Mouse (Mus musculus) lung, embryonic 16.5 days (tissue): ENCODE data around the gene Slc2a2. TPM values are rescaled to one million over a fixed set of nuclear protein-coding genes. Genes with fewer than 3 reads are reported as not detected.
"Not testable (repeated sequence)": the region's sequence is repeated elsewhere in the genome, so short reads cannot be mapped to it uniquely, and the experiment has no call there.

ENCODE experiments used
- ATAC-seq: fragments of 200-750 bp; cut with Nextera tagmentation; 2 replicates; pipeline ENCODE4 v1.8.0; 2017; ENCODE audit warnings: low read depth, mild to moderate bottlenecking, moderate library complexity
- H3K27ac ChIP-seq: fragments of 300-500 bp; sonication (generic); 2 replicates; pipeline ENCODE4 v1.5.1; 2014; ENCODE audit warnings: mild to moderate bottlenecking, control low read depth, low read length
- H3K27me3 ChIP-seq: fragments of 300-500 bp; sonication (generic); 2 replicates; pipeline ENCODE4 v1.6.1; 2014; ENCODE audit warnings: low read depth, low read length, mixed read lengths; ENCODE audit not compliant: control insufficient read depth, insufficient read depth
- H3K36me3 ChIP-seq: fragments of 300-500 bp; sonication (generic); 2 replicates; pipeline ENCODE4 v1.6.1; 2014; ENCODE audit warnings: low read length; ENCODE audit not compliant: control insufficient read depth, insufficient read depth
- H3K4me1 ChIP-seq: fragments of 300-500 bp; sonication (generic); replicated peaks from 2 replicates; pipeline ENCODE4 v1.6.1; 2014; ENCODE audit warnings: low read length, mixed read lengths; ENCODE audit not compliant: control insufficient read depth, insufficient read depth
- H3K4me2 ChIP-seq: fragments of 300-500 bp; sonication (generic); 2 replicates; pipeline ENCODE4 v1.6.1; 2014; ENCODE audit warnings: low read depth, low read length, control low read depth
- H3K4me3 ChIP-seq: fragments of 300-500 bp; sonication (generic); 2 replicates; pipeline ENCODE4 v1.5.1; 2014; ENCODE audit warnings: mild to moderate bottlenecking, low read length, control low read depth
- H3K9ac ChIP-seq: fragments of 300-500 bp; sonication (generic); 2 replicates; pipeline ENCODE4 v1.6.1; 2014; ENCODE audit warnings: low read length, control low read depth
- H3K9me3 ChIP-seq: fragments of 300-500 bp; sonication (generic); 2 replicates; pipeline ENCODE4 v1.6.1; 2016; ENCODE audit warnings: low read length; ENCODE audit not compliant: control insufficient read depth
- WGBS: fragments of 180-500 bp; shearing (Covaris S2); extraction: QIAGEN DNeasy Blood & Tissue Kit; methylation state at CpG from one replicate; pipeline ENCODE4 v1.1.7; 2014; 5-methylcytosine and 5-hydroxymethylcytosine counted together
- polyA plus RNA-seq: library from polyadenylated mRNA; unstranded; fragments of >200 nt; fragmentation: Nextera tagmentation; extraction: Ambion mirVana; gene quantifications from 2 replicates; pipeline ENCODE4 v1.2.1, GENCODE M21; 2015

Slc2a2 gene
- polyA plus RNA-seq, 1 experiment from 2014 or later = 0.28 TPM

DNA sequence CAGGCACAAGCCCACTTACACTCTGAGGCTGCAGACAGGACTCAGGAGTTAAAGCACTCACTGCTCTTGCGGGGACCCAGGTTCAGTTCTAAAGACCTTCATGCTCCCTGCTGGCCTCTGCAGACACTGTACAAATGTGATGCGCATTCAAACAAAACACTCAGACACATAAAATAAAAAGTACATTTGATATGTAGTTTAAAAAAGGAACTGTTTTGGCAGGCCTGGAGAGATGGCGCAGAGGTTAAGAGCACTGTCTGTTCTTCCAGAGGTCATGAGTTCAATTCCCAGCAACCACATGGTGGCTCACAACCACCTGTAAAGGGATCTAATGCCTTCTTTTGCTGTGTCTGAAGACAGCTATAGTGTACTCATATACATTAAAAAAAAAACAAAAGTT is 50.4 kb downstream of the Slc2a2 start:
- WGBS = 85% methylated on average over 3 of the region's 3 CpGs

DNA sequence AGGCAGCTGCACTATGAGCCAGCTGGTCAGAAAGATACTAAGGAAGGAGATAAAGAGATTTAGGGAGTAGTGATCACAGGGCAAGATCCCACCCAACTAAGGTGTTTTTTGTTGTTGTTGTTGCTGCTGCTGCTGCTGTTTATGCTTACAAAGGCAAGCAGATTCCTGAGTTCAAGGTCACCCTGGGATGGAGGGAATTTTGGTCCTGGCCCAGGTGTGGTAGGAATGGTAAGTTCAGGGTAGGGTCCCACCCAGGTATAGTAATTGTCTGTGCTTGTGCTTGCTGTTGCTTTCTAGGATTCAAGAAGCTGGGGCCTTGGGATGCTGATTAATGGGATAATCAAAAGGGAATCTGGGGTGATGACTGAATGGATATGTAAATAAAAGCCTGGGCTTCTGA is 51.3 kb downstream of the Slc2a2 start:
- H3K4me2 ChIP-seq = no peak overlapping the region
- no peak overlapping the region for H3K4me3 ChIP-seq
- no peaks in the 10 kb centered on the region for H3K27me3 ChIP-seq
- H3K36me3 ChIP-seq = no peaks in the 10 kb centered on the region
- no peaks in the 10 kb centered on the region for H3K4me1 ChIP-seq
- no peak for ATAC-seq
- H3K27ac ChIP-seq = no peak overlapping the region
- no peaks in the 10 kb centered on the region for H3K9me3 ChIP-seq
- no peak overlapping the region for H3K9ac ChIP-seq

More for the DNA sequence above, 50.4 kb downstream of the Slc2a2 start:
- Histone ChIP-seq H3K9ac (no peak overlapping the region), H3K4me2 (no peak overlapping the region), H3K4me3 (no peak overlapping the region), H3K27me3 (no peaks in the 10 kb centered on the region), H3K4me1 (no peaks in the 10 kb centered on the region), H3K27ac (no peak overlapping the region), H3K9me3 (no peaks in the 10 kb centered on the region), H3K36me3 (no peaks in the 10 kb centered on the region)
- no peak for ATAC-seq

DNA sequence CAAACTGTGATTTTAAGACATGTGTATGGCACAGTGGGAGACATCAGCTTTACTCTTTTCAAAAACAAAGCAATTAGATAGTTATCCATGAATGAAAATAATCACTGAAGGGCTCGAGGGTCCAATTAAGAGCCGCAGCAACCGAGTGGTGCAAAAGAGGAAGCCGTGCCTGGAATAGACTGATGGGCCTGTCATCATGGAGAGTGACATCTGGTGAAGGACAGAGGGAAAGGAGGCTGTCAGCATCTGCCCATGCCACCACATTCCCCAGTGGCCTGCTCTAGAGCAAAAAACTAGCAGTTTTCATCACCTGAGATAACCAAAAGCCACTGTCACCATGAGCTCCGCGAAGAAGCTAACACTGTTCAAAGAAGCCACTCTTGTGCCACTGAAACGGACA is 57.8 kb downstream of the Slc2a2 start:
- Histone ChIP-seq H3K9ac (no peak overlapping the region), H3K27ac (no peak overlapping the region), H3K36me3 (no peaks in the 10 kb centered on the region), H3K9me3 (no peaks in the 10 kb centered on the region), H3K4me1 (no peaks in the 10 kb centered on the region), H3K4me3 (no peak overlapping the region), H3K27me3 (no peaks in the 10 kb centered on the region), H3K4me2 (no peak overlapping the region)
- WGBS = 76% methylated on average over 7 of the region's 7 CpGs
- no peak for ATAC-seq

DNA sequence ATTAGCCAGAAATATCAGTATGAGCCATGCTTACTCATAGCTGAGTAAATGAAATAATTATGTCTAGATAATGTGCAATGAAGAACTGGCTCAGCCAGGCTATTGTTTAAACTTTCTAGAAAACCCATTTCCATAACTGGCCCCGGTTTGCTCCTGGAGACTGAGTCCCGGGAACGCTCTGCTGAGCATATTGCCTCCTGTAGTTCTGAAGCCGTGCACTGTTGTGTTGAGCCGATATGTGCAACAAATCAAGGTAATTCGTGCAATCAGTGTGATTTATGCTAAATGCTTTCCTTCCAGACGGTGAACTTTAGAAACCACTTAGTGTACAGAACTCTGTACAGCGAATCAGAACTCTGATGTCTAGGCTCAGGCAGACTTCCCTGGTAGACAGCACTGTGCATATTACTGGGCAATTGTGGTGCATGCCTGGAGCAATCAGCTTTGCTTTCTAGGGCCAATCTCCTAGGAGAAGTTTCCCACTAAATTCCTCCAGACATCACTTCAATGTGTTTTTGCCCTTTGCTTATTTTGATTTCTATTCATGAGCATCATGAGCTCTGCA is 63.6 kb downstream of the Slc2a2 start:
- Histone ChIP-seq H3K27ac (no peak overlapping the region), H3K9me3 (no peaks in the 10 kb centered on the region), H3K4me3 (no peak overlapping the region), H3K36me3 (no peaks in the 10 kb centered on the region), H3K27me3 (no peaks in the 10 kb centered on the region), H3K4me2 (no peak overlapping the region), H3K9ac (no peak overlapping the region), H3K4me1 (no peaks in the 10 kb centered on the region)
- 81% methylated on average over 8 of the region's 8 CpGs for WGBS
- no peak for ATAC-seq

DNA sequence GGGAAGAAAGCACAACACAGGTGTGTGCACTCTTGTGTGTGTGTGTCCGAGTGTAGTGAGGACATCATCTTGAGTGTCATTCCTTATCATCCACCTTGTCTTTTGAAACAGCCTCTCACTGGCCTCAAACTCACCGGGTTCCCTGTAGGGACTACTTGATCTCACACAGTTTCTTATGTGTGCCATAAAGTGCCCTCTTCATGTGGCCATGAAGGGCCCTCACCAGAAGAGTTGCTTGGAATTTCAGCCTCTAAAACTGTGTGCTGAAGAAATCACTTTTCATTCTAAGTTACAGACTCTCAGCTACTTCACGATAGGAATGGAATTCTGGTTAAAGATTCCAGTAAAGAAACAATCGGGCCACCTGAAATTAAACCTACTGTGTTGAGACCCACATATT is 69.2 kb downstream of the Slc2a2 start:
- H3K27ac ChIP-seq = peak overlapping the region; percentile 88
- peak; percentile 91 for ATAC-seq
- no peaks in the 10 kb centered on the region for H3K9me3 ChIP-seq
- H3K4me2 ChIP-seq = no peak overlapping the region
- WGBS = 60% methylated on average over 4 of the region's 4 CpGs
- no peak overlapping the region for H3K9ac ChIP-seq
- H3K36me3 ChIP-seq = no peaks in the 10 kb centered on the region
- H3K27me3 ChIP-seq = no peaks in the 10 kb centered on the region
- H3K4me1 ChIP-seq = no peaks in the 10 kb centered on the region
- H3K4me3 ChIP-seq = no peak overlapping the region

DNA sequence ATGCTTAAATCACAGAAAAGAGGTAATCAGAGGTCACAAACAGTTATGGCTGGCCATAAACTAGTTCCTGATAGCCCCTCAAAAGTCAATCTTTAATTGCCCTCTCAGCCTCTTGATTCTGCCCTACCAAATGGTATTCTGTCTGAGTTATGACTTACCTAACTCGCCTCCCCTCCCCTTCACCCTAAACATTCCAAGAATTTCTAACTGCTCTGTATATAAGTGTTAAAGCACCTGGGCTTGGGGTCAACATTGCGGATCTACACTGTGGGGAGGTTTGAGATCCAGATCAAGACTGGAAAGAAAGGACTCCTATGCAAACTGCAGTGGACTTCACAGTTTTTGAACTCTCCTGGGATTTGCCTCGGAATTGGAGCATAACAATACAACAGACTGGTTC is 70.5 kb downstream of the Slc2a2 start:
- Histone ChIP-seq H3K36me3 (no peaks in the 10 kb centered on the region), H3K27me3 (no peaks in the 10 kb centered on the region), H3K9ac (no peak overlapping the region), H3K4me3 (no peak overlapping the region), H3K9me3 (no peaks in the 10 kb centered on the region), H3K4me2 (no peak overlapping the region), H3K4me1 (no peaks in the 10 kb centered on the region), H3K27ac (peak overlapping the region; percentile 77)
- 60% methylated on average over 3 of the region's 3 CpGs for WGBS
- peak; percentile 77 for ATAC-seq

DNA sequence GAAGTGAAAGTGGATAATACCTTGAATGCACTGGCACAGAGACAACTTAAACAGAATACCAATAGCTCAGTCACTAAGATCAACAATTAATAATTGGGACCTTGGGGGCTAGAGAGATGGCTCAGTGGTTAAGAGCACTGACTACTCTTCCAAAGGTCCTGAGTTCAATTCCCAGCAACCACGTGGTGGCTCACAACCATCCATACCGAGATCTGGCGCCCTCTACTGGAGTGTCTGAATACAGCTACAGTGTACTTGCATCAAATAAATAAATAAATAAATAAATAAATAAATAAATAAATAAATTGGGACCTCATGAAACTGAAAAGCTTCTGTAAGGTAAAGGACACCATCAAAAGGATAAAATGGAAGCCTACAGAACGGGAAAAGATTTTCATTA is 75.2 kb downstream of the Slc2a2 start:
- H3K36me3 ChIP-seq, H3K27ac ChIP-seq, H3K4me2 ChIP-seq, H3K27me3 ChIP-seq, H3K4me3 ChIP-seq, H3K9ac ChIP-seq, ATAC-seq, H3K4me1 ChIP-seq, H3K9me3 ChIP-seq: not testable (repeated sequence)
- 57% methylated on average over 4 of the region's 4 CpGs for WGBS

DNA sequence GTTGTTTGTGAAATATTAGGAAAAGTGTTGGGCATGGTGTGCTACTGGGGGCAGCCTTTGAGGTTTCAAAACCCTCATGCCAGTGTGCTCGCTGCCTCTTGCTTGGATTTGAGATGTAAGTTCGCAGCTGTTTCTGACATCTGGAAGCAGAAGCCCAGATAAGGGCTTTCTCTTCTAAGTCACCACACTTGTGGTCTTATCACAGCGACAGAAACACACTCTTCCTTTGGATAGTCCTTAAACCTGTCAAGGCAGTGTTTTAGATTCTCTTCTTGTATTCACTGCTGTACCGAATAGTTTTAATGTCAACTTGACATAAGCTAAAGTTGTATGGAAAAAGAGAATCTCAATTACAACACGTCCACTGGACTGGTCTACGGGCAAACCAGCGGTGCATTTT is 77.7 kb downstream of the Slc2a2 start:
- Histone ChIP-seq H3K4me2 (no peak overlapping the region), H3K9me3 (no peaks in the 10 kb centered on the region), H3K4me3 (no peak overlapping the region), H3K9ac (no peak overlapping the region), H3K27me3 (no peaks in the 10 kb centered on the region), H3K4me1 (no peaks in the 10 kb centered on the region), H3K27ac (no peak overlapping the region), H3K36me3 (no peaks in the 10 kb centered on the region)
- ATAC-seq = no peak
- WGBS = 78% methylated on average over 7 of the region's 7 CpGs

DNA sequence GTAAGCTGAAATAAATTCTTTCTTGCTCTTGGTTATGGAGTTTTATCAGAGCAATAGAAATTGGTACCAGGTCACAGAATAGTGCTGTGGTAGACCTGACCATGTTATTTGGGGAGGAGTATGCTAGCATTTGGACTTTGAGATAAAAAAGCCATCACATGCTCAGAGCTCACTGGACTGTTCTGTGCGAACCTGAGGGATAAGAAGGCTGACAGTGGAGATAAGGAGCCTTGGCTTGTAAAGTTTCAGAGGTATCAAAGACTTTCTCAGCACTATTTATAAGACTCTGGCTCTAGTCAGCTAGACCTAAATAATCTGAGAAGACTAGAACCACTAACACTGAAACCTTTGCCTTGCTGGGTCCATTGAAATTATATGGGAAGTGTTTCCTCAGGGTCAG is 78.3 kb downstream of the Slc2a2 start:
- Histone ChIP-seq H3K9ac (no peak overlapping the region), H3K27ac (no peak overlapping the region), H3K36me3 (no peaks in the 10 kb centered on the region), H3K4me3 (no peak overlapping the region), H3K4me2 (no peak overlapping the region), H3K27me3 (no peaks in the 10 kb centered on the region), H3K9me3 (no peaks in the 10 kb centered on the region), H3K4me1 (peaks cover 3% of the 10 kb centered on the region; the same call in 1 of the 2 replicates)
- 62% methylated on average over 1 of the region's 1 CpGs for WGBS
- ATAC-seq = no peak

DNA sequence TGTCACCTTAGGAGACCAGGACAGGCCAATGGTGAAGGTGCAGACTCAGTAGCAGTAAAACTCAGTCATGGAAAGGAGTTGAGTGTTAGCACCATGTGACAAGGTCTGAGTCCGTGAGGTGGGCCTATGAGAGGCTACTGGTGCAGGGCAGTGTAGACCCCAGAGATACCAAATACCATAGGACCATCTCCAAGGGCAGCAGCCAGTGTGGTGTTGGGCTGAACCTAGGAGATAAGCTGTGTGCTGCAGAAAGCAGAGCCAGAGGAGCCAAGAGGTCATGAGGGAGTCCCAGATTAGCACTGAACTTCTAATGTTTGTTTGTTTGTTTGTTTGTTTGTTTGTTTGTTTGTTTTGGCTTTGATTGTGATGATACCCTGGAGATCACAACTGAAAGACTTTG is 78.8 kb downstream of the Slc2a2 start:
- no peak for ATAC-seq
- Histone ChIP-seq H3K9me3 (no peaks in the 10 kb centered on the region), H3K9ac (no peak overlapping the region), H3K4me1 (peaks cover 3% of the 10 kb centered on the region; the same call in 1 of the 2 replicates), H3K27ac (no peak overlapping the region), H3K27me3 (no peaks in the 10 kb centered on the region), H3K4me3 (no peak overlapping the region), H3K36me3 (no peaks in the 10 kb centered on the region), H3K4me2 (no peak overlapping the region)
- WGBS = 65% methylated on average over 1 of the region's 1 CpGs
